Mouse (Mus musculus): Measurements from ENCODE around the gene Uba6.
A peak's percentile ranks its signal among the peaks of the same experiment; 100 is the strongest.

GRCm38 (mm10) chr5:86065101-86065875 lies 107.3 kb downstream of the Uba6 start, which contains the start of gene Cenpc1:
- TF ChIP-seq POLR2A (IDR thresholded peaks at IDR 0.05; ENCODE audit: insufficient read length, low read depth), result peak; percentile 68
- no peak for TF ChIP-seq TCF12 (IDR thresholded peaks at IDR 0.05; ENCODE audit: insufficient read depth, poor library complexity, severe bottlenecking)
- TF ChIP-seq MAX (IDR thresholded peaks at IDR 0.05; ENCODE audit: low read depth), result no peak
- no peak for TF ChIP-seq USF1 (IDR thresholded peaks at IDR 0.05; ENCODE audit: low read depth)
- no peak for TF ChIP-seq CEBPB (IDR thresholded peaks at IDR 0.05; ENCODE audit: insufficient read depth, poor library complexity, severe bottlenecking)

Data from myocyte (in vitro differentiated cells).